Mouse (Mus musculus): ENCODE data around the gene Zfp384. TPM values are rescaled to one million over a fixed set of nuclear protein-coding genes. Genes with fewer than 3 reads are reported as not detected.

The Zfp384 gene
- total RNA-seq (2021): 10 to 100 TPM; 50.0 to 50.9 TPM
- long read RNA-seq, experiment 1, partial matches to known transcripts: 10 of 38 reads
- long read RNA-seq, experiment 1, other reads (novel, unspliced or antisense): 21 of 38 reads
- long read RNA-seq, experiment 2, partial matches to known transcripts: 9 of 43 reads
- long read RNA-seq, experiment 2, other reads (novel, unspliced or antisense): 26 of 43 reads

GRCm38 (mm10) chr6:125009129-125009180, at the start of gene Zfp384:
Gene Zfp384 (plus strand): TSS chr6:125009145.
- DNase-seq (ENCODE audit: low spot score in 2 of 2): no peak
- TF ChIP-seq CTCF (conservative IDR thresholded peaks at IDR 0.05): no peak
- Histone ChIP-seq H3K27ac (peak within 1 kb of the TSS; percentile 98), H3K4me3 (peak within 1 kb of the TSS; percentile 68)

DNA sequence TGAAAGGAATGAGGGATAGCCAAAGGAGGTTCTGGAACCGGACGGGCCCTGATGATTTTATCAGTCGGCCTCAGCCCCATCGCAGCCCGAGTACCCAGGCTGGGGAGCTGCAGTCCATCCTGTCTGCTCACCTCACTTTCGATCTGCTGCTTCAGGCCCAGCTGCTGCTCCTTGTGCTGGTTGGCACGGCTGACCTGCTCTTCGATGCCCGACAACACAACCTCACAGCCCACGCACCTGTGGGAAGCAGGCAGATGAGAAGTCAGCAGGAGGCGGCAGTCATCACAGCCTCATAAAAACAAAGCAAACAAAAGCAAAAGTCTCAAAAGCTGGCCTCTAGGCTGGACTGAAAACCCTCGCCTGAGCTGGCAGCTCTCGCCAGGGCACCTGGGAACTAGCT, 49.0 kb upstream of the Zfp384 start:
- DNase-seq (ENCODE audit: low spot score in 2 of 2): no peak
- no peak overlapping the region for H3K27ac ChIP-seq
- H3K4me3 ChIP-seq: no peak overlapping the region
- no peak for TF ChIP-seq CTCF (conservative IDR thresholded peaks at IDR 0.05)

- Histone ChIP-seq H3K27ac (no peak overlapping the region), H3K4me3 (no peak overlapping the region)
- DNase-seq (ENCODE audit: low spot score in 2 of 2): no peak
- TF ChIP-seq CTCF (conservative IDR thresholded peaks at IDR 0.05): no peak
Observed at GRCm38 (mm10) chr6:124961021-124961420, 47.9 kb upstream of the Zfp384 start.

- H3K4me3 ChIP-seq: peak overlapping the region; percentile 87
- DNase-seq (ENCODE audit: low spot score in 2 of 2): no peak
- H3K27ac ChIP-seq: peak overlapping the region; percentile 96
- TF ChIP-seq CTCF (conservative IDR thresholded peaks at IDR 0.05): 0 out of 2 replicates have a peak, but pooled peaks have one; percentile 5
Observed at GRCm38 (mm10) chr6:124964638-124965037, 44.3 kb upstream of the Zfp384 start.

GRCm38 (mm10) chr6:124965088-124965719, 43.7 kb upstream of the Zfp384 start, which contains the start of gene Cops7a:
Gene Cops7a (minus strand): TSS chr6:124965538.
- DNase-seq (ENCODE audit: low spot score in 2 of 2): peak; percentile 94 to 97
- peak within 1 kb of the TSS; percentile 96 for H3K27ac ChIP-seq
- peak; percentile 24; the same call in 1 of the 2 replicates for TF ChIP-seq CTCF (conservative IDR thresholded peaks at IDR 0.05)
- H3K4me3 ChIP-seq: peak within 1 kb of the TSS; percentile 87

- DNase-seq (ENCODE audit: low spot score in 2 of 2): no peak
- TF ChIP-seq CTCF (conservative IDR thresholded peaks at IDR 0.05): no peak
- H3K27ac ChIP-seq: peak overlapping the region; percentile 96
- H3K4me3 ChIP-seq: peak overlapping the region; percentile 87
Observed at GRCm38 (mm10) chr6:124965747-124966146, 43.2 kb upstream of the Zfp384 start.

- peak; percentile 70 for TF ChIP-seq CTCF (conservative IDR thresholded peaks at IDR 0.05)
- DNase-seq (ENCODE audit: low spot score in 2 of 2): no peak
- Histone ChIP-seq H3K4me3 (peak overlapping the region; percentile 87), H3K27ac (no peak overlapping the region)
Observed at GRCm38 (mm10) chr6:124966466-124967118, 42.4 kb upstream of the Zfp384 start.

GRCm38 (mm10) chr6:124967766-124968165, 41.2 kb upstream of the Zfp384 start:
- DNase-seq (ENCODE audit: low spot score in 2 of 2): peak in 1 of 2 experiments; percentile 31
- Histone ChIP-seq H3K4me3 (no peak overlapping the region), H3K27ac (no peak overlapping the region)
- peak; percentile 82 for TF ChIP-seq CTCF (conservative IDR thresholded peaks at IDR 0.05)

DNA sequence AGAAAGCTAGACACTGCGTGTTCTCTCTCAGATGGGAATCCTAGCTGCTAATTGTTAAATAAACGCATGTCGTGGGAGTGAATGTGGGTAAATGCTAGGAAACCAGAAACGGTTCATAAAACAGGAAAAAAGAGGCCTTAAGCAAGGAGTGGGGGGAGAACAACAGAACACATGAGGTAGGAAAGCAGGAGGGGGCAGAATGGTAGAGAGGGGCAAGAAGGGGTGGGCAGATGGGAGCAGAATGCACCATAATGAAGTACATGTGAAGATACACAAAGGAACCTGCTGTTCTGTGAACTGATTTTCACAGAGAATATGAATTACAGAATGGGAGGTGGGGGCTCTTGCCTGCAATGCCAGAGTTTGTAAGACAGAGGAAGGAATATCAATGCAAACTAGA, 16.7 kb upstream of the Zfp384 start:
- no peak overlapping the region for H3K4me3 ChIP-seq
- TF ChIP-seq CTCF (conservative IDR thresholded peaks at IDR 0.05): no peak
- DNase-seq (ENCODE audit: low spot score in 2 of 2): peak; percentile 47 to 48
- H3K27ac ChIP-seq: peak overlapping the region; percentile 84

DNA sequence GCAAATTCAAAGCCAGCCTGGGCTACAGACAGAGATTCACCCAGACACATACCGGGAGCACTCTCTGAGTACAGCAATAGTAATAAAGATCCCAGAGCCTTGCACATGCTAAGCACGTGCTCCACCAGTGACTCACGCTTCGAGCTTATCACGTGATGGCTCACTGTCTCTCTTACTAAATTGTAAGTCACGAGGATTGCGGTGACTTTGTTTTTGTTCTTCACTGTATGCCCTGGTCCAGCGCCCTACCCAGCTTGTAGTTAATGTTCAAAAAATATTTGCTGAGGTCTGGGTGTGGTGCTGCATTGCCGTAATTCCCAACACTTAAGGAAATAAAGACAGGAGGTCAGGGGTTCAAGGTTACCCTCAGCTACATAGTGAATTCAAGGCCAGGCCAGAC, 15.6 kb upstream of the Zfp384 start:
- Histone ChIP-seq H3K27ac (0 out of 2 replicates have a peak overlapping the region, but pooled peaks have one; percentile 1), H3K4me3 (no peak overlapping the region)
- DNase-seq (ENCODE audit: low spot score in 2 of 2): no peak
- TF ChIP-seq CTCF (conservative IDR thresholded peaks at IDR 0.05): no peak

DNA sequence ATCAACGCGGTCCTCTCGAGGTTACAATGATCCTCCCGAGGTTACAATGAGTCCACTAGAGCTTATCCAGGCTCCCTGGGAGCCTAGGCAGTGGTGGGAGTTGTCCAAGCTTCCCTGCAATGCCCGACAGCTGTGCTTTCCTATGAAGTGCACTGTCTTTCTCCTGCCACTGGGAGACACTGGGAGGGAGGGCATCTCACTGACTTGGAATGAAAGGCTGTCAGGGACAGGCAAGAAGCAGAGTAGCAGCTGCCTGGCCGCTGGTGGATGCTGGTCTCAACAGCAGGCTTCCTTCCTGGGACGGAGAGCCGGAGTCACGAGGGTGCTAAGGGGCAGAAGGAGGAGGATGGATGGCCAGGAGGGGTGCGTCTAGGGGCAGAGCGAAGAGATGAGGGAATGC, 15.1 kb upstream of the Zfp384 start:
- no peak for DNase-seq (ENCODE audit: low spot score in 2 of 2)
- H3K4me3 ChIP-seq: no peak overlapping the region

DNA sequence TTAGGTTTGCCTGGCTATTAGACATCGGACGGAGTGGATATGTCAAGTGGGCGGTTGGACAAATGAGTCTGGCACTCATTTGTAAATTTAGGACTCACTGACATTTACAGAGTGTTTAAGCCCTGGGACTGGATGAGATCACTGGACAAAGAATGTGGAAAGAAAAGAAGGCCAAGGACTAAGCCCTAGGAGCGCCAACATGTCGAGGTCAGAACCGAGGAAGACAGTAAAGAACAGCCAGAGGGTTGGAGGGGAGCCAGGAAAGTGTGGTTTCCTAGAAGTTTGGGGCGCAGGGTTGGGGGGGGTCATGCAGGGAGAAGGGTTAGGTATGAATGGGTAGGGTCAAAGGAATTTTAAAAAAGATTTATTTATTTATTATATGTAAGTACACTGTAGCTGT, 13.7 kb upstream of the Zfp384 start:
- Histone ChIP-seq H3K4me3 (no peak overlapping the region), H3K27ac (no peak overlapping the region)
- DNase-seq (ENCODE audit: low spot score in 2 of 2): no peak
- TF ChIP-seq CTCF (conservative IDR thresholded peaks at IDR 0.05): no peak

More for the DNA sequence above, 15.1 kb upstream of the Zfp384 start:
- TF ChIP-seq CTCF (conservative IDR thresholded peaks at IDR 0.05): peak; percentile 59
- peak overlapping the region; percentile 18; the same call in 1 of the 2 replicates for H3K27ac ChIP-seq

DNA sequence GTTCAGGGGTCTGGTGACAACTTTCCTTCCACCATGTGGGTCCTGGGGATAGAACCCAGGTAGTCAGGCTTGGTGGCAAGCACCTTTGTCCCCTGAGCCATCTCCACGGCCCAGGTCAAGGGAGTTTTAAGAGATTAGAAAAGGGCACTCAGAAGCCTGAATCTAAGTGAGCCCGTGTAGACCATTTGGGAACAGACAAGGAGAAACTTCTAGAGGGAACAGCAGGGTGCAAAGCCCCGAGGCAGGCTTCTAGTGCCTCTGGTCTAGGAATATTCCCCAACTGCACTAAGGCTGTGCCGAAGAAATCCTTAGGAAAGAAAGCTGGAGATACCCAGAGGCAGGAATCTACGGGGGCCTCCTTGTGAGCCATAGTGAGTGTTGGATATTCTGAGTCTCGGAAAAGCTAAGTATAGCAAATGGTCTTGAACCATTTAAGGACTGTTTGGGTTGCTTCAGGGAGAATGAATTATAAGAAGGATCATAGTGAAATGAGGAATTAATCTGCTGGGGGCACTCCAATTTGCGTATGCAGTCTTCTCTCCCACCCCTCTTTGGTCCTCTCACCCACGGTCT, 13.0 kb upstream of the Zfp384 start:
- no peak for DNase-seq (ENCODE audit: low spot score in 2 of 2)
- Histone ChIP-seq H3K4me3 (peak overlapping the region; percentile 78), H3K27ac (peak overlapping the region; percentile 96)
- TF ChIP-seq CTCF (conservative IDR thresholded peaks at IDR 0.05): no peak
